Mouse (Mus musculus): ENCODE results near the gene Npm1.

GRCm38 (mm10) chr11:33147572-33148337, 15.3 kb downstream of the Npm1 start:
- TF ChIP-seq POLR2A (IDR thresholded peaks at IDR 0.05; ENCODE audit: borderline replicate concordance, insufficient read depth, low read length) (no peak), CTCF (IDR thresholded peaks at IDR 0.05; ENCODE audit: borderline replicate concordance, insufficient read depth, low read depth, low read length) (no peak)
